Mouse (Mus musculus) central nervous system, embryonic 14 days (tissue): ENCODE measurements around the gene Gm3248. TPM values are rescaled to one million over a fixed set of nuclear protein-coding genes. Genes with fewer than 3 reads are reported as not detected.

Experiments used
- polyA plus RNA-seq: library from polyadenylated mRNA; depleted of rRNA; stranded (reverse); fragments of >200 nt; gene quantifications from 2 replicates; pipeline ENCODE4 v1.2.3, GENCODE M21; 2012; rRNA removed

Gene Gm3248
- 2.0 and 2.2 TPM in 2 replicates for polyA plus RNA-seq

DNA sequence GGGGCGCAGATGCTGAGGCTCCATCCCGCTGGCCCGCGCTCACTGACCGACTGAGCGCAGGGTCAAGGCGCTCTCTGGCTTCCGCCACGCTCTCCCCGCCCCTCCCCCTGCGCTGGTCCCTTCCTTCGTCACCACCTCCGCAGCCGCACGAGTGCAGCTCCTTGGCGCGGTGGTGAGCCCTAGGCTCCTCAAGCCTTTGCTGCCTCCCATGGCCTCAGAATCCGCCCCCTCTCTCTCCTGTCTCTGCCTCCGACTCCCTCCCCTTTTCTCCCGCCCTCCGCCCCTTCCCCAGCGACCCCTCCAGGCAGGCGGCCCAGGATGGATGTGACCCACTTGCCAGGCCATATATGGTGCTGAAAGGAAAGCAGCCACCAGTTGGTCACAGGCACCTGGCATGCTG is at the start of gene Gm3248:
Gene Gm3248, minus strand, starts transcription at position 111 of the 400 bp plus-strand sequence.

DNA sequence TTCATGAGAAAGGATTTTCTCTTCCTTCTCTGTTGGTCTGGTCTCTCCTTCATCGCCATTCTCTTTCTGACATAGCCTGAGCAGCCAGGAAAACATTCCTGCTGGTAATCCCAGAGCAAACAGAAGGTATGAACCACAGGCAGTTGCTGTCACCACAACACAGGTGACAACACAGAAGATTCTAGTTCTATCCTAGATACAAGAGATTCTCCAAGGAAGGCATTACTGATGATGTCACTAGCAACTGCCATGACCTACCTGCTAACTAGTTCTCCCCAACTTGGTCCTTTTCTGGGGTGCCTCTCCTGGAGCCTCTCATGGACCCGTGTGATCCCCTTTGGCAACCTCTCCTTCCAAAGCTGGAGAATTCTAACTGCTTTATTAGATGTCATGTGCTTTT is 17.5 kb upstream of the Gm3248 start, which contains the start of gene Gm3453:
Gene Gm3453, minus strand, starts transcription at position 101 of the 400 bp plus-strand sequence.

Other genes with a start within 250 kb of the Gm3248 start
- 2.1 and 2.3 TPM in 2 replicates for gene Gm3373, start 220.2 kb downstream of the Gm3248 start, polyA plus RNA-seq
- gene Gm3383, start 153.8 kb downstream of the Gm3248 start, polyA plus RNA-seq, result 6.3 and 10.0 TPM in 2 replicates
- gene Gm3424, start 131.4 kb downstream of the Gm3248 start, polyA plus RNA-seq, result not detected in 2 replicates
- 0.60 and 0.64 TPM in 2 replicates for gene Gm8237, start 81.4 kb downstream of the Gm3248 start, polyA plus RNA-seq
- not detected in 2 replicates for gene Gm3453, start 17.4 kb upstream of the Gm3248 start, polyA plus RNA-seq
- not detected in 2 replicates for gene Gm6337, start 96.5 kb upstream of the Gm3248 start, polyA plus RNA-seq
- gene Gm8206, start 132.2 kb upstream of the Gm3248 start, polyA plus RNA-seq, result 3.4 and 3.8 TPM in 2 replicates
- gene Gm3468, start 146.9 kb upstream of the Gm3248 start, polyA plus RNA-seq, result 7.8 and 8.3 TPM in 2 replicates
- not detected in 2 replicates for gene Gm3476, start 164.1 kb upstream of the Gm3248 start, polyA plus RNA-seq